Mouse (Mus musculus) stomach, adult 2 months (tissue): Measurements from ENCODE around the gene Gm11437. TPM values are rescaled to one million over a fixed set of nuclear protein-coding genes. Genes with fewer than 3 reads are reported as not detected.

Source experiments
- polyA plus RNA-seq: library from polyadenylated mRNA; depleted of rRNA; stranded (reverse); fragments of >200 nt; gene quantifications from 2 replicates; pipeline ENCODE4 v1.2.3, GENCODE M21; 2012; rRNA removed

The Gm11437 gene
- not detected in 2 replicates for polyA plus RNA-seq

DNA sequence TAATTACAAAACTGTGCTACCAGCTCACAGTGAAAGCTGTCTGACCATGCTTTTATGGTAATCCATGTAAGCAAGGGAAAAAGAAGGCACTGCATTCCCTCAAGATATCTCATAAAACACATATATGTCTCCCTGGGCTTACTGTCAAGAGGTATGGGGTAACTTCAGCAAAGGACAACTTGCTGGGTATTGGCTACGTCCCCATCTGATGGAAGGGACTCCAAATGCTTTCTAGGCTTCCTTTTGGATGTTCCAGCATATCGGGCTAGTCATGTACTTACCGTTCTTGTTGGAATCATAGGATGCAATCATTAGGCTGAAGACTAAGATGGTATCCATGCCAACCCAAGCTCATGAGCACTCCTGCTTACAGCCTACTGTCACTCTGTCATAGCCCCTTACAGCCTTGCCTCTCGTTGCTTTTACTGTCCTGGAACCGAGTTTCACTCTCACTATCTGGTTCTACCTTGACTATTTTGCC lies at the start of gene Gm11437:
Gene Gm11437, minus strand, starts transcription at position 431 of the 481 bp plus-strand sequence.

DNA sequence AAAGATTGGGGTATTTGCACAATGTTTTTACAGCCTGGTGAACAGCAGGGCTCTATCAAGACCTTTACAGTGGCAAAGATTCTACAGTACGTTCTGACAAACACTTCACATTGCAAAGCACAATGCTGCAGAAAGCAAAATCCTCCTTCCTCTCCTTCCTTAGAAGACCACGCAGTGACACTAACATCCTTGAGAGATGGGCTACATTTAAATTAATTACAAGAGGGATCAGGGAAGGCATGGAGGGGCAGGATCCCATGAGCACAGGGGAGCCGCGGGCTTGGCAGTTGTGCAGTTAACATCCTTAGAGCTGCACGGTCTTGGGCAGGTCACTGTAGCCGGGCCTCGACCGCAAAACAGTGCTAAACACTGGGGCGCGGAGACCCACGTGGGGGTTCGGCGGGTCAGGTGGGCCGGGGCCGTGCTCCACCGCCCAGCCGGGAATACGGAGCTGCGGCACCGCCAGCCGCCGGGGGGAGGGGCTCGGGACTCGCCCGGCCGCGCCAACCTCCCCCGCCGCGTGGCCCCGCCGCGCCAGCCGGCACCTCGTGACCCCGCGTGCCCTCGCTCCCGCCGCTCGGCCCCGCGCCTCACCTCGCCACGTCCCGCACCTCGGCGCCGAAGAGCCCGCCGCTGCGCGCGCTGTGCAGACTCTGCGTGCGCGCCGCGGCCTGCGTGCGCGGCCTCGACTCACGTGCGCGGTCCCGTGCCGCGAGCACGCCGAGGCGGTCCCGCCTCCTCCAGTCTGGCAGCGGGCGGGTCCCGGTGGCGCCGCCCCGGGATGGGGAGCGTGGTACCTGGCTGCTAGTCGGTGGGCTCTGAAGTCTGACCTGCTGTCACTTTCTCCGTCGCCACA lies 38.1 kb downstream of the Gm11437 start, which contains the start of the genes Tada2a and Acaca:
Gene Tada2a, minus strand, starts transcription at position 658 of the 856 bp plus-strand sequence.
Gene Acaca, plus strand, starts transcription at position 730 of the 856 bp plus-strand sequence.

Other genes starting within 250 kb of the Gm11437 start
- gene Ddx52, start 225.4 kb downstream of the Gm11437 start, polyA plus RNA-seq = 0.32 and 0.47 TPM in 2 replicates
- 5.5 and 6.9 TPM in 2 replicates for gene Synrg, start 203.0 kb downstream of the Gm11437 start, polyA plus RNA-seq
- 21.2 and 41.8 TPM in 2 replicates for gene Dusp14, start 98.2 kb downstream of the Gm11437 start, polyA plus RNA-seq
- gene Tada2a, start 37.9 kb downstream of the Gm11437 start, polyA plus RNA-seq = 0.60 and 1.6 TPM in 2 replicates
- gene Acaca, start 37.8 kb downstream of the Gm11437 start, polyA plus RNA-seq = 2.6 and 2.9 TPM in 2 replicates